Mouse (Mus musculus): ENCODE data around the gene Zdhhc3. TPM values are rescaled to one million over a fixed set of nuclear protein-coding genes. Genes with fewer than 3 reads are reported as not detected.

The Zdhhc3 gene
- 81.8 TPM in 2 replicates for polyA plus RNA-seq (2015; fragmentation: Nextera tagmentation; extraction: Ambion mirVana)

DNA sequence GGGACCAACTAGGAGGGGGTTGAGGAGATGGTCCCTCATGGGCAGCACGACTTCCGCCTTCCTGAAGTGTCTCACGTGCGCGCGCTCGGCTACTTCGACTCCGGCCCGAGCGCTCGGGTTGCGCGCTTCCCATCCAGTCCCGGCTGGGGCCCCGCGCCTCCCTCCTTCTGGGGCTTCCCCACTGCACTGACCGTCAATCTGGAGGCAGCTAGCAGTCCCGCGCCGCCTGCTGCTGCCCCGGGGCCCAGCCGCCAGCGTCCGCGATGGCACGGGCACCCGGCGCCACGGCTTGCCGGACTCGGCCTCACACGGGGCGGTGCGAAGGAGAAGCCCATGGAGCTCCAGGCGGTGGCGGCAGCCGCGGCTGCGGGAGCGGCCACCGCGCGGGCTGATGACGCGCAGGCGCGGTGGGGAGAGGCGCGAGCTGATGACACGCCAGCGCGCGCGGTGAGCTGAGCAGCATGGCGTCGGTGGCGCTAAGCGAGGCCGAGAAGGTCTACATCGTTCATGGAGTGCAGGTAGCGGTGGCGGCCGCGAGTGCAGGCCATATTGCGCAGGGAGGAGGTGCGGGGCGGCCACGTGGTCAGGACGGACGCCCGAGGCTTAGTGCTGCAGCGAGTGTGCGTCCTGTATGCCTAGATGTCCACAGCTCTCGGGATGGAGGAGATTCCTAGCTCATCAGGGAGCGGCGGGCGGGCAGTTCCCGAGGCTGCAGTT lies at the start of gene Zdhhc3, which contains the start of gene Exosc7:
TSS of gene Zdhhc3 (minus strand) at position 401 of the 717 bp plus-strand sequence.
TSS of gene Exosc7 (plus strand) at position 411 of the 717 bp plus-strand sequence.
- peaks cover 28% of the 10 kb centered on the region for H3K4me1 ChIP-seq (replicated peaks)
- H3K27ac ChIP-seq: peak within 1 kb of the TSS; percentile 96
- H3K9me3 ChIP-seq: no peaks in the 10 kb centered on the region
- ATAC-seq (ENCODE audit: low FRiP score): peak; percentile 95
- H3K9ac ChIP-seq: peak within 1 kb of the TSS; percentile 93
- peaks cover 15% of the 10 kb centered on the region for H3K36me3 ChIP-seq
- H3K27me3 ChIP-seq: no peaks in the 10 kb centered on the region
- peak within 1 kb of the TSS; percentile 86 for H3K4me3 ChIP-seq
- peak within 1 kb of the TSS; percentile 77 for H3K4me2 ChIP-seq
- under 1% methylated on average over 73 of the region's 79 CpGs for WGBS

DNA sequence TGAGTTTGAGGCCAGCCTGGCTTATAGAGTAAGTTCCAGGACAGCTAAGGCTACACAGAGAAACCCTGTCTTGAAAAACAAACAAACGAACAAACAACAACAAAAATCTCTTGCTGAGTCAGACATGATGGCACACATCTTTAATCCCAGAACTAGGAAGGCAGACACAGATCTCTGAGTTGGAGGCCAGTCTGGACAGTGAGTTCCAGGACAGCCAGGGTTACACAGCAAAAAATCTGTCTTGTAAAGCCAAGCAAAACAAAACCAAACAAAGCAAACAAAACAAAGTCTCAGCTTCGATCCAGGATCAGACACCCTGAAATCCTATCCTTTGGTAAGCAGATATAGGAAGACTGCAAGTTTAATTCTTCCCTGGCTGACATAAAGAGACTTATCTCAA lies 48.8 kb upstream of the Zdhhc3 start:
- no peak for ATAC-seq (ENCODE audit: low FRiP score)
- Histone ChIP-seq H3K36me3 (no peaks in the 10 kb centered on the region), H3K27me3 (0 out of 2 replicates have a peak, but pooled peaks cover 2% of the 10 kb centered on the region)

DNA sequence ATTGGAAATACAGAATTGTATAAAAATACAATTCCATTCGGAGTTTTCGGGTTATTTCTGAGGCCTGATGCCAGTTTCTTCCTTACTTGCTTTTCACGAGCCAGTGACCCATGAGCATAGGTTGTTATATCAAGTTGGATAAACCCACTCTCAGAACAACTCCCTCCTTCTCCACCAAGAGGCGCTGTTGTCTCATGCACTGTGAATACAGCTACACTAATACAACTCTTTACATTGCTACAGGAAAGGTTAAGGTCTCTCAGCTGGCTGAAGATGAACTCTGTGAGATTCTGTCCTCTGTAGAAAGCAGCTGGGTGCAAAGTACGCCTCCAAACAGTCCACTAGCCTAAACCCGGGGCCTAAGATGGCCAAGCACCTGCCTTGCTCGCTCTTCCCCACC lies 46.3 kb upstream of the Zdhhc3 start:
- 65% methylated on average over 7 of the region's 7 CpGs for WGBS

More for the DNA sequence above, 48.8 kb upstream of the Zdhhc3 start:
- 77% methylated on average over 2 of the region's 2 CpGs for WGBS
- H3K9me3 ChIP-seq: no peaks in the 10 kb centered on the region
- no peak overlapping the region for H3K27ac ChIP-seq
- H3K4me1 ChIP-seq (replicated peaks): peaks cover 6% of the 10 kb centered on the region
- H3K4me3 ChIP-seq: no peak overlapping the region
- H3K4me2 ChIP-seq: no peak overlapping the region
- no peak overlapping the region for H3K9ac ChIP-seq

DNA sequence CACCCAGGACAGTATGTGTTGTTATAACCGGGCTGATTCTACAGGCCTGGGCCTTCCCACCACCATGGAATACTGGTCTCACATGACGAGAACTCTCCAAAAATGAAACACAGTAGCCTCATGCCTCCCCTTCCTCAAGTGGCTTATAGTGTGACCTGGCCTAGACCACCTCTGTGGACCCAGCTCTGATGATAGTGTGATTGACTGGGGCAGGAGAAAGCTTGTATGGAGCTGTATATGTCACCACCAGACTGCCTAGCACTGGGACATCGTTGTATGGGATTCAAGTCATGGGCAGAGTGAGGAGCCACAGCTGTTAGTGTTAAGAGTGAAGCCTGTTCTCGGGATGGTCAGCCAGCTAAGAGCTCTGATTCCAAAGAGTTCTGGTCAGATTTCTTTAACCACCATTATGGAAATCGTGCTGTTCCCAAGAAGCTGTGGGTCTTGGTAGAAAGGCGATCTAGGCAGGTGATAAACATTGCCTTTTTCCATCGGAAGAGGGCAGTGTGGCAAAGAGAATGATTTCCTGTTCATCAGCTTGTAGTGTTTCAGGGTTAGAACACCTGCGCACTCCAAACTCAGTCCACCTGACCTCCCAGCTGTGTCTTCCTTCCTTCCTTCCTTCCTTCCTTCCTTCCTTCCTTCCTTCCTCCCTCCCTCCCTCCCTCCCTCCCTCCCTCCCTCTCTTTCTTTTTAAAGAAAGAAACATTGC lies 45.3 kb upstream of the Zdhhc3 start:
- no peak for ATAC-seq (ENCODE audit: low FRiP score)
- H3K4me3 ChIP-seq: no peak overlapping the region
- no peaks in the 10 kb centered on the region for H3K36me3 ChIP-seq
- H3K9me3 ChIP-seq: no peaks in the 10 kb centered on the region
- no peaks in the 10 kb centered on the region for H3K4me1 ChIP-seq (replicated peaks)
- H3K27ac ChIP-seq: no peak overlapping the region
- H3K4me2 ChIP-seq: no peak overlapping the region
- WGBS: 68% methylated on average over 8 of the region's 8 CpGs
- 0 out of 2 replicates have a peak, but pooled peaks cover 8% of the 10 kb centered on the region for H3K27me3 ChIP-seq
- no peak overlapping the region for H3K9ac ChIP-seq

More for the DNA sequence above, 46.3 kb upstream of the Zdhhc3 start:
- no peaks in the 10 kb centered on the region for H3K4me1 ChIP-seq (replicated peaks)
- 0 out of 2 replicates have a peak, but pooled peaks cover 8% of the 10 kb centered on the region for H3K27me3 ChIP-seq
- no peak overlapping the region for H3K4me2 ChIP-seq
- H3K4me3 ChIP-seq: no peak overlapping the region
- H3K36me3 ChIP-seq: no peaks in the 10 kb centered on the region
- no peak for ATAC-seq (ENCODE audit: low FRiP score)
- no peaks in the 10 kb centered on the region for H3K9me3 ChIP-seq
- no peak overlapping the region for H3K9ac ChIP-seq
- no peak overlapping the region for H3K27ac ChIP-seq

DNA sequence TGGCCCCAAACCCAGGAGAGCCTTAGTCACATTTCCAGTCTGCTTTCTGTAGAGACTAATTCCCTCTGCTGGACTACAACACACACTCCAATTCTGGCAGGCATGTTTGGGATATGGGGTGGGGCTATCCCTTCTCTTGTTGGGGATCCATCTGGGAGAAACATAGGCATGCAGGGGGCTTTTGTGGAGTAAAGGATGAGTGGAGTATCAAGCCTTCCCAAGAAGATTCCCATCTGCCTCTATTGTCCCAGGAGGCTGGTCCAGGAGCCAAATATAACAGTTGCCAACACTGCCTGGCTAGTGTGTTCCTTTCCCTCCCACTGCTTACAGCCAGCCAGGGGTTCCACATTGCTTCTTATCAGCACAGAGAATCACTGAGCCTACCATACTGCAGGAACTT lies 44.7 kb upstream of the Zdhhc3 start:
- Histone ChIP-seq H3K27me3 (0 out of 2 replicates have a peak, but pooled peaks cover 8% of the 10 kb centered on the region), H3K9ac (no peak overlapping the region), H3K4me3 (no peak overlapping the region), H3K4me2 (no peak overlapping the region), H3K9me3 (no peaks in the 10 kb centered on the region), H3K36me3 (no peaks in the 10 kb centered on the region), H3K27ac (no peak overlapping the region), H3K4me1 (replicated peaks) (no peaks in the 10 kb centered on the region)
- ATAC-seq (ENCODE audit: low FRiP score): no peak

DNA sequence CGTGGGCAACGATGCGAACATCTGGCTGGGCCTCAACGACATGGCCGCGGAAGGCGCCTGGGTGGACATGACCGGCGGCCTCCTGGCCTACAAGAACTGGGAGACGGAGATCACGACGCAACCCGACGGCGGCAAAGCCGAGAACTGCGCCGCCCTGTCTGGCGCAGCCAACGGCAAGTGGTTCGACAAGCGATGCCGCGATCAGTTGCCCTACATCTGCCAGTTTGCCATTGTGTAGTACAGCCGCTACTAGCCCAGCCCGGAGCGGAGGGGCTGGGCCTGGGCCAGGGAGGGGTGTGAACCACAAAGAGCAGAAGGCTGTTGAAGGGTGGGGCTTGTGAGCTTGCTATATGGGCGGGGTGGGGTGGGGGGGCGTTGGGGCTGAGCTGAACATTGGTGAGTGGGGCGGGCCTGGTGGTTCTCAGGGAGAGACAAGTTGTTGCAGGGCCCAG lies 43.9 kb upstream of the Zdhhc3 start:
- H3K27ac ChIP-seq: no peak overlapping the region
- no peaks in the 10 kb centered on the region for H3K9me3 ChIP-seq
- H3K27me3 ChIP-seq: 0 out of 2 replicates have a peak, but pooled peaks cover 8% of the 10 kb centered on the region
- peak overlapping the region; percentile 32; the same call in 1 of the 2 replicates for H3K4me2 ChIP-seq
- 29% methylated on average over 30 of the region's 30 CpGs for WGBS
- ATAC-seq (ENCODE audit: low FRiP score): peak; percentile 55
- H3K4me3 ChIP-seq: peak overlapping the region; percentile 19; the same call in 1 of the 2 replicates
- no peaks in the 10 kb centered on the region for H3K4me1 ChIP-seq (replicated peaks)
- H3K36me3 ChIP-seq: no peaks in the 10 kb centered on the region
- H3K9ac ChIP-seq: no peak overlapping the region; the same call in 1 of the 2 replicates

DNA sequence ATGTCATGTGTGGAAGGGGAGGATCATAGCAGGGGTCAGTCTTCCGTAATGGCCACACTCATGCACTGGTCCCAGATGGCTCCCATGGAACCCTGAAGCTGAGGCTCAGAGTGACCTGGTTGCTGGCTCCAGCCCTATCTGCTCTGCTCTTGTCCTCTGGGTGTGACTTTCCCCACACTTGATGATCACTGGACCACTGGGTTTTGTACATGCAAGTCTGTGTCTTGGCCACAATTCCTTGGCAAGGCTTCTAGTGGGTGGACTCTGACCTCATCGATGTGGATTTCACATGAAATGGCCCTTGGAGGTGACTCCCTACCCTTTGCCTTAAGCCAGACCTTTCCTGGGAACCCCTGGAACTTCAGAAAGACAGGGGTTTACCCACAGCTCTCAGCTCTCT lies 40.1 kb upstream of the Zdhhc3 start:
- 96% methylated on average over 2 of the region's 2 CpGs for WGBS
- H3K27ac ChIP-seq: no peak overlapping the region

DNA sequence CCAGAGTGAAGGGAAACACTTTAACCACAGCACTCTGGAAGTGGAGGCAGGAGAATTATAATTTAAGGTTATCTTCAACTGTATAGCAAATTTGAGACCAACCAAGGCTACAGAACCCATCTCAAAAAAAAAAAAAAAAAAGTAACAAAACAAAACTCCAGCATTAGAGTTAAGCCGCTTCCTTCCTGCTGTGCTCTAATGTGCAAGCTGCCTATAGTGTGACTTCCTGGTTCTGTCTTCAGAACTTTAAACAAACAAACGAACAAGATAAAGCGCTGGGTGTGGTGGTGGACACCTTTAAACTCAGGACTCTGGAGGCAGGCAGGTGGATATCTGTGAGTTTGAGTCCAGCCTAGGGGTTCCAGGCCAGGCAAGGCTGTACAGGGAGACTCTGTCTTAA lies 39.0 kb upstream of the Zdhhc3 start:
- Histone ChIP-seq H3K36me3 (no peaks in the 10 kb centered on the region), H3K27me3 (0 out of 2 replicates have a peak, but pooled peaks cover 8% of the 10 kb centered on the region), H3K9me3 (no peaks in the 10 kb centered on the region), H3K4me2 (no peak overlapping the region), H3K27ac (no peak overlapping the region), H3K4me1 (replicated peaks) (no peaks in the 10 kb centered on the region), H3K4me3 (no peak overlapping the region), H3K9ac (no peak overlapping the region)
- 82% methylated on average over 3 of the region's 3 CpGs for WGBS
- no peak for ATAC-seq (ENCODE audit: low FRiP score)

More for the DNA sequence above, 40.1 kb upstream of the Zdhhc3 start:
- Histone ChIP-seq H3K9ac (no peak overlapping the region), H3K4me3 (no peak overlapping the region), H3K9me3 (no peaks in the 10 kb centered on the region), H3K4me1 (replicated peaks) (no peaks in the 10 kb centered on the region), H3K27me3 (0 out of 2 replicates have a peak, but pooled peaks cover 8% of the 10 kb centered on the region), H3K4me2 (no peak overlapping the region), H3K36me3 (no peaks in the 10 kb centered on the region)
- no peak for ATAC-seq (ENCODE audit: low FRiP score)

DNA sequence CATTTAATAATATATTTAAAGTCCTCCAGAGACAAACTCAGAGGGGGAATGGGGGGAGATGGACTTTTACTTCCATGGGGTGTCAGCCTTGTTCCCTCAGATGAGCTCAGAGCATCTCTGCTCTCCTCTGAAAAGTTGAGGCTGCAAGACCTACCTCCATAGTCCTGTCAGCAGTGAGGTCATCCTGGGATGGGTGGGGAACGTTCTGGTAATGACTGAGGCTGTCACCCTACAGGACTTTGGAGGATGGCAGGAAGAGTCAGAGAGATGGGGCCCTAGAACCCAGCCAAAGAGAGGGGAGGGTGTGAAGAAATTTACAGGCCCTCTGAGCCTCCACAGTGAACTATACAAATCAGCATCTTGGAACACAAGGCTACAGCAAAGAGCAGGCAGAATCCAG lies 38.6 kb upstream of the Zdhhc3 start:
- Histone ChIP-seq H3K4me1 (replicated peaks) (no peaks in the 10 kb centered on the region), H3K27me3 (0 out of 2 replicates have a peak, but pooled peaks cover 4% of the 10 kb centered on the region), H3K9ac (no peak overlapping the region), H3K9me3 (no peaks in the 10 kb centered on the region), H3K4me3 (no peak overlapping the region), H3K4me2 (no peak overlapping the region), H3K36me3 (no peaks in the 10 kb centered on the region), H3K27ac (no peak overlapping the region)
- WGBS: 59% methylated on average over 1 of the region's 1 CpGs
- no peak for ATAC-seq (ENCODE audit: low FRiP score)

DNA sequence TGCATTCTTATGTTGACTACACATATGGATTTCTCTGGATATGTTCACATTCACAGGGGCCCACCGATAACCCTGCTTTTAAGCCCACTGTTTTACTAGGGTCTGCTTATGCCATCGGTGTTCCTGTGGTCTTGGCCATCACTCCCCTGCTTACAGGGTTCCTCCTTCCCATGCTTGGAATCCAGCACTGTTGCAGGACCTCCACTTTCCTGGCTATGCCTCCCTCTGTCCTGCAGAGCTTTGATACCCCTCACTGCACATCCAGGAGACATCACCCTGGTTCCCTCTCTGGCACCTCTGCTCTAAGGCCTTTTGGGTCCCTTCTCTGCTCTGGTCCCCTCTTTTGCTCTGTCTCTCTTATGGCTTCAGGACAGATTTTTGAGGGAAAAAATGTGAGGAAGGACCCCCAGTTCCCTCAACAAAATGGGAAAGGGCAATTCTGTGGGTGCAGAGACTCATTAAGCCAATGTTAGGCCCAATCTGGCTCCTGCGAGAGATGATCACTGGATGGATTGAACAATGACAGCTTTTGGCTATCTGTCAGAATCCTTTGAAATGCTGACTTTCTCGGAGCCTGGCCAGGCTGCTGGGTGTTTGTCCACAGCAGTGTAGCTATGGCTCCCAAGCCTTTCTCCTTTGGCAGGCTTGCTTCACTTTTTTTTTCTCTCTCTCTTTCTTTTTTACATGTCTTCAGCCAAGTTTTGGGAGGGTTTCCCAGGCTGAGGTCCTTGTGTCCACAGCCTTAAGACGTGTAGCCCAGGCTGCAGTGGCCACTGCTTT lies 37.4 kb upstream of the Zdhhc3 start, which contains the start of gene Clec3b:
TSS of gene Clec3b (plus strand) at position 706 of the 780 bp plus-strand sequence.
- Histone ChIP-seq H3K4me3 (no peak within 1 kb of the TSS), H3K9ac (no peak within 1 kb of the TSS), H3K4me1 (replicated peaks) (no peaks in the 10 kb centered on the region), H3K4me2 (no peak within 1 kb of the TSS), H3K36me3 (peaks cover 5% of the 10 kb centered on the region; the same call in 1 of the 2 replicates), H3K27ac (no peak within 1 kb of the TSS), H3K27me3 (no peaks in the 10 kb centered on the region), H3K9me3 (0 out of 2 replicates have a peak, but pooled peaks cover 4% of the 10 kb centered on the region)
- no peak for ATAC-seq (ENCODE audit: low FRiP score)
- 87% methylated on average over 5 of the region's 5 CpGs for WGBS

DNA sequence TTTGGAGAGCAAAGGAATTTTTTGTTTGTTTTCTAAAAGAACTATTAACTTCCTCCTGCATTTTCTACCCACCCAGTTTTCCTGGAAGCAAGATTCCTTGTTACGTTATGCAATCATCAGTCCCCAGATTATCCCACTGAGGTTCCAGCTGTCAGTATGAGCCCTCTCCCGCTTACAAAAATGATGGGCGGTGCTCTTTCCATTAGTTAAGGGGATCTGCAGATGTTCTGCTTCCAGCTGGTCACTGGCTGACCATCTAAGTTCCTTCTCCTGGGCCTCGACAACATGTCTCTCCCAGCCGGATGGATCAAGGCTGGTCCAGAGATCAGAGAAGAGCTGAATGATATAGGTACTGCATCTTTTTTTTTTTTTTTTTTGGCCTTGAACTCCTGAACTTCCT lies 35.4 kb upstream of the Zdhhc3 start:
- Histone ChIP-seq H3K4me3 (no peak overlapping the region), H3K4me1 (replicated peaks) (no peaks in the 10 kb centered on the region), H3K27ac (no peak overlapping the region), H3K36me3 (peaks cover 19% of the 10 kb centered on the region), H3K9ac (no peak overlapping the region), H3K9me3 (peaks cover 9% of the 10 kb centered on the region; the same call in 1 of the 2 replicates), H3K4me2 (no peak overlapping the region), H3K27me3 (no peaks in the 10 kb centered on the region)
- ATAC-seq (ENCODE audit: low FRiP score): no peak
- WGBS: 81% methylated on average over 5 of the region's 5 CpGs

Data from hindbrain, embryonic 13.5 days (tissue).